Mouse (Mus musculus) liver, adult 2 months (tissue): ENCODE measurements around the gene Klk12.

Experiments used
- CTCF ChIP-seq: fragments of 200-500 bp; IDR thresholded peaks from 2 replicates; pipeline ENCODE4 v1.5.1; 2011; ENCODE audit warnings: low read depth, low read length, control low read depth
- POLR2A ChIP-seq: fragments of 200-500 bp; IDR thresholded peaks from 2 replicates; pipeline ENCODE4 v1.6.1; 2011; ENCODE audit warnings: low read length, control low read depth; ENCODE audit not compliant: insufficient read depth; ENCODE audit errors: extremely low read depth

DNA sequence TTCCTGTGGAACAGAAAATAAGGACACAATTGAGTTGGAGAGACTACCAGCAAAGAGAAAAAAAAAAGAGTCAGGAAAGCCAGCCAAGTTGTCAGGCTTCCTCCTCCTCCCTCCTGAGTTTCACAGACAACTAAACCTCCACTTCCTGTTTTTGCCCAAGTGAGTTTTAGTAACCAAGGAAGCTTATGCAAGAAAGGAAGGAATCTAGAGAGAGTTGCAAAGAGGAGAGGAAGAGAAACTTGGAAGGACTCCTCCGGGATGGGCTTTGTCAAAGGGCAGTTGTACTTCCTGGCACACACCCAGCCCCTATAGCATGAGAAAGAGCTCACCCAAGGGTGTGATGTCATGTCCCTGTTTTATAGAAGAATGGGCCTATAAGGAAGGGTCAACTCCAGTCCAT lies 20.9 kb upstream of the Klk12 start:
- no peak for TF ChIP-seq POLR2A
- TF ChIP-seq CTCF, result no peak
